Mouse (Mus musculus) left cerebral cortex, adult 2 months (tissue): ENCODE measurements at regions not wholly inside any gene's neighbourhood (a gene's known extent, or its start where the extent isn't known, plus 50 kb on each side); places are given as distances from the start of the nearest gene placed in this dataset.

Experiments
- DNase-seq, 2 experiments: peaks; one replicate each; pipeline ENCODE4 v3.0.0; 2021 to 2022; ENCODE audit warnings: low spot score in 2 of 2, mixed read lengths in 1 of 2; ENCODE audit errors: extremely low spot score in 1 of 2
- H3K27ac ChIP-seq: fragments of 200-600 bp; 2 replicates; pipeline ENCODE4 v1.8.1; 2022
- H3K4me3 ChIP-seq: fragments of 200-600 bp; 2 replicates; pipeline ENCODE4 v1.8.1; 2022
- CTCF ChIP-seq: fragments of 200-600 bp; IDR thresholded peaks from 2 replicates; pipeline ENCODE4 v1.8.1; 2022; ENCODE audit warnings: antibody characterized with exemption, mild to moderate bottlenecking, moderate library complexity
- intact Hi-C: fragments of 180-260 bp; cut with DNase I; formaldehyde crosslinking; loops from one replicate; pipeline ENCODE4 v1.15.1; 2025

GRCm38 (mm10) chr3:31374061-31374460, 63.9 kb upstream of the Slc7a14 start:
- intact Hi-C loops = no loop called here

DNA sequence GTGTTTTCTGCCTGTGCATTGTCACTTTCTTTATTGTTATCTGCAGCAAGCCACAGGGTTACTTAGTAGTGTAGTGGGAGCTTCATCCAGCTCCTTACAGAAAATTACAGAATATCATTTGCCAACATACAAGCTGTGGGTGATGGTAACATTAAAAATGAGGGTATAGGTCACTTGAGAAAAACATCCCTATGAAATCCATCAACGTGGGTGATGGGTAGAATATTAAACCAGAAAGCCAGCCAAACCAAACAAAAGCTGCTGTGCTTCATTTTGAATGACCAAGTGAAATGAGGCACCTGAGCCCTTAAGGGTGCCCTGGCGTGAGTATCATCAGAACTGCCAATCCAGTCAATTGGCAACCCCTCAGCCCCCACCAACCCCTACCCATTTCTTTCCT, 58.1 kb upstream of the Slc7a14 start:
- no peak overlapping the region for H3K4me3 ChIP-seq
- TF ChIP-seq CTCF = no peak
- no peak overlapping the region for H3K27ac ChIP-seq
- DNase-seq = no peak
- intact Hi-C loops = no loop called here

More at GRCm38 (mm10) chr3:31374061-31374460, 63.9 kb upstream of the Slc7a14 start:
- no peak overlapping the region for H3K4me3 ChIP-seq
- DNase-seq = no peak
- no peak overlapping the region for H3K27ac ChIP-seq
- no peak for TF ChIP-seq CTCF
